Mouse (Mus musculus) adipocyte (in vitro differentiated cells): ENCODE measurements around the gene Grik2.
"Not testable (repeated sequence)": the region's sequence is repeated elsewhere in the genome, so short reads cannot be mapped to it uniquely, and the experiment has no call there.

ENCODE experiments used
- DNase-seq: peaks from one replicate; pipeline ENCODE4 v3.0.0-alpha.2; 2016; ENCODE audit warnings: low spot score

The Grik2 gene

GRCm38 (mm10) chr10:49322413-49322812 lies 466.2 kb downstream of the Grik2 start:
- DNase-seq: peak; percentile 2

- no peak for DNase-seq
Measured at GRCm38 (mm10) chr10:49319880-49320279, 468.7 kb downstream of the Grik2 start.

GRCm38 (mm10) chr10:49256247-49256939 lies 532.2 kb downstream of the Grik2 start:
- DNase-seq: peak; percentile 10

- not testable (repeated sequence) for DNase-seq
Measured at GRCm38 (mm10) chr10:49237356-49237755, 551.2 kb downstream of the Grik2 start.

GRCm38 (mm10) chr10:49236844-49237243 lies 551.7 kb downstream of the Grik2 start:
- DNase-seq: not testable (repeated sequence)

- DNase-seq: no peak
Measured at GRCm38 (mm10) chr10:49220096-49220495, 568.5 kb downstream of the Grik2 start.

GRCm38 (mm10) chr10:49219631-49220030 lies 568.9 kb downstream of the Grik2 start:
- DNase-seq: no peak

- no peak for DNase-seq
Measured at GRCm38 (mm10) chr10:49191773-49192371, 596.7 kb downstream of the Grik2 start.

- peak; percentile 40 for DNase-seq
Measured at GRCm38 (mm10) chr10:49191291-49191690, 597.3 kb downstream of the Grik2 start.

- DNase-seq: no peak
Measured at GRCm38 (mm10) chr10:49154134-49154533, 634.4 kb downstream of the Grik2 start.

GRCm38 (mm10) chr10:49151496-49151895 lies 637.1 kb downstream of the Grik2 start:
- not testable (repeated sequence) for DNase-seq

GRCm38 (mm10) chr10:49149714-49150113 lies 638.9 kb downstream of the Grik2 start:
- DNase-seq: no peak

GRCm38 (mm10) chr10:49142658-49143057 lies 645.9 kb downstream of the Grik2 start:
- DNase-seq: no peak

GRCm38 (mm10) chr10:49136816-49137215 lies 651.8 kb downstream of the Grik2 start:
- no peak for DNase-seq

- DNase-seq: no peak
Measured at GRCm38 (mm10) chr10:49131311-49131710, 657.3 kb downstream of the Grik2 start.

GRCm38 (mm10) chr10:49050339-49050738 lies 738.2 kb downstream of the Grik2 start:
- no peak for DNase-seq

GRCm38 (mm10) chr10:49049391-49049790 lies 739.2 kb downstream of the Grik2 start:
- peak; percentile 6 for DNase-seq
